Mouse (Mus musculus) lung, adult 2 months (tissue): ENCODE measurements at regions not wholly inside any gene's neighbourhood (a gene's known extent, or its start where the extent isn't known, plus 50 kb on each side); places are given as distances from the start of the nearest gene placed in this dataset.
A peak's percentile ranks its signal among the peaks of the same experiment; 100 is the strongest.

Experiments
- DNase-seq: peaks from one replicate; pipeline ENCODE4 v3.0.0; 2022
- H3K4me1 ChIP-seq: fragments of 200-500 bp; 2 replicates; pipeline ENCODE4 v1.6.1; 2011; ENCODE audit warnings: low read length; ENCODE audit not compliant: control insufficient read depth, insufficient read depth
- H3K4me3 ChIP-seq: fragments of 200-500 bp; replicated peaks from 2 replicates; pipeline ENCODE3; 2011; ENCODE audit warnings: low read depth, mild to moderate bottlenecking, control low read depth, low read length; ENCODE audit errors: extremely low read depth
- CTCF ChIP-seq: fragments of 200-500 bp; IDR thresholded peaks from 2 replicates; pipeline ENCODE4 v1.5.1; 2011; ENCODE audit warnings: mild to moderate bottlenecking, low read length, control low read depth; ENCODE audit not compliant: insufficient read depth
- POLR2A ChIP-seq: fragments of 200-500 bp; IDR thresholded peaks from 2 replicates; pipeline ENCODE4 v1.6.1; 2011; ENCODE audit warnings: low read depth, mild to moderate bottlenecking, control low read depth, low read length, borderline replicate concordance; ENCODE audit errors: extremely low read depth
- WGBS: fragments of 180-500 bp; shearing (Covaris S2); methylation state at CpG from one replicate; pipeline ENCODE4 v1.1.7; 2018; 5-methylcytosine and 5-hydroxymethylcytosine counted together

DNA sequence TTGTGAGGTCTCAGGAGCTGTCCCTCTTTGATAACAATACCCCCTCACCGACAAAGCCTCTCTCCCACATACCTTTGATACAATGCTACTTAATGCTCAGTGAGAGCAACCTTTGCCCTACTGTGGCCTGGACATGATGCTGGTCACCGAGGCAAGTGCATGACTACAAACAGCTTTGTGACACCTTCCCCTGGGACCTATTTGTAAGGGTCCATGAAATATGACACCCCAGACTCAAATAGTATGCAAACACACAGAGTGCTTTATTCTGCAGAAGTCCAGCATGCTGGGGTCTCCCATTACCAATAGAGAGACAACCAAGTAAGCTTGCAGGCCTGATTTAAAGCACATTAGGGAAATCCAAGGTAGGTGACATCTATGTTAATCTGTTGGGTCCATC lies 210.6 kb downstream of the Xxylt1 start:
- Histone ChIP-seq H3K4me1 (peaks cover 2% of the 10 kb centered on the region; the same call in 1 of the 2 replicates), H3K4me3 (no peak overlapping the region)
- no peak for DNase-seq
- 43% methylated on average over 2 of the region's 2 CpGs for WGBS
- TF ChIP-seq CTCF = no peak
- TF ChIP-seq POLR2A = no peak

GRCm38 (mm10) chr16:30872147-30872546 lies 209.1 kb downstream of the Xxylt1 start:
- Histone ChIP-seq H3K4me1 (peaks cover 2% of the 10 kb centered on the region; the same call in 1 of the 2 replicates), H3K4me3 (no peak overlapping the region)
- no peak for TF ChIP-seq CTCF
- TF ChIP-seq POLR2A = no peak
- DNase-seq = no peak
- WGBS = 65% methylated on average over 5 of the region's 5 CpGs

GRCm38 (mm10) chr16:30873493-30874211 lies 207.6 kb downstream of the Xxylt1 start:
- WGBS = 42% methylated on average over 26 of the region's 26 CpGs
- peaks cover 2% of the 10 kb centered on the region; the same call in 1 of the 2 replicates for H3K4me1 ChIP-seq
- TF ChIP-seq CTCF (no peak), POLR2A (no peak)
- H3K4me3 ChIP-seq = no peak overlapping the region
- DNase-seq = no peak

- Histone ChIP-seq H3K4me1 (peaks cover 2% of the 10 kb centered on the region; the same call in 1 of the 2 replicates), H3K4me3 (no peak overlapping the region)
- DNase-seq = no peak
- TF ChIP-seq CTCF (0 out of 2 replicates have a peak, but pooled peaks have one; percentile 21), POLR2A (no peak)
- WGBS = 75% methylated on average over 7 of the region's 7 CpGs
These were observed 205.9 kb downstream of the Xxylt1 start for GRCm38 (mm10) chr16:30875235-30875829.

DNA sequence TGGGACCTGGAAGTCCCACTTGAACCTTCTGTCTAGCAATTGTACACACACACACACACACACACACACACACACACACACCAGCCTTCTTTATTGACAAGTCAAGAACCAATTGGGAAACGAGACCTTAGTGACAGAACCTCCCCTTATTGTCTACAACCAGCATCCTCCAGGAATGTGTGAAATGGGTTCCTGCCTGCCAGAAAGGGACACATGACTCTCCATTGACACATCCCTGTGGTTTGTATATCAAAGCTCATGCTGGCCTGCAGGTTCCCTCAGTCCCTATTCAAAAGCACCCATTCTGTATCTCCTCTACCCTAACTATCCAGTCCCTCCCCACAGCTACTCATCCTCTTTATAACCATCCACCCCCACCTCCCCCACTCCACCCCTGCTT lies 202.4 kb downstream of the Xxylt1 start:
- DNase-seq = no peak
- 44% methylated on average over 1 of the region's 1 CpGs for WGBS
- TF ChIP-seq POLR2A = no peak
- TF ChIP-seq CTCF = no peak
- H3K4me1 ChIP-seq = no peaks in the 10 kb centered on the region
- H3K4me3 ChIP-seq = no peak overlapping the region

GRCm38 (mm10) chr16:30879878-30880277 lies 201.4 kb downstream of the Xxylt1 start:
- 94% methylated on average over 1 of the region's 1 CpGs for WGBS
- no peak for DNase-seq
- TF ChIP-seq POLR2A (no peak), CTCF (no peak)
- Histone ChIP-seq H3K4me1 (no peaks in the 10 kb centered on the region), H3K4me3 (no peak overlapping the region)

GRCm38 (mm10) chr16:30880682-30881081 lies 200.6 kb downstream of the Xxylt1 start:
- 100% methylated on average over 3 of the region's 3 CpGs for WGBS
- H3K4me3 ChIP-seq = no peak overlapping the region
- H3K4me1 ChIP-seq = no peaks in the 10 kb centered on the region
- DNase-seq = no peak
- TF ChIP-seq CTCF (no peak), POLR2A (no peak)

- Histone ChIP-seq H3K4me3 (no peak overlapping the region), H3K4me1 (no peaks in the 10 kb centered on the region)
- DNase-seq = no peak
- TF ChIP-seq CTCF = no peak
- no peak for TF ChIP-seq POLR2A
- 82% methylated on average over 5 of the region's 5 CpGs for WGBS
These were observed 200.0 kb downstream of the Xxylt1 start for GRCm38 (mm10) chr16:30881186-30881585.

GRCm38 (mm10) chr16:30883490-30884188 lies 197.6 kb downstream of the Xxylt1 start:
- Histone ChIP-seq H3K4me3 (no peak overlapping the region), H3K4me1 (no peaks in the 10 kb centered on the region)
- DNase-seq = no peak
- no peak for TF ChIP-seq CTCF
- no peak for TF ChIP-seq POLR2A
- WGBS = 59% methylated on average over 13 of the region's 13 CpGs

DNA sequence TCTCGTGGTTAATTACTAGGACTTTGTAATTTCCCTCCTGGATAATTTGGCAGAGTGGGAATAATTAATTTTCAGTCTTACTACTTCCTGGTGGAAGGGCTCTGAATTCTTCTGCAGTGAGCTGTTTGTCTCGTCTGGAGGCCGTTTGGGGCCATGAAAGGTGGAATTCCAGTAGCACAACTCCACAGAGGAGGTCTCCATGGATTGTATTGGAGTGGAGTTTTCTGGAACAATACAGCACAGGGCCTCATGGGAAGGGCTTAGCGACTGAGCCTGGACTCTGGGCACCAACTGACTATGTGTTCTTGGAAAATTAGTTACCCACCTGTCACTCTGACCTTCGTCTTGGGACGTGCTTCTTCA lies 197.1 kb downstream of the Xxylt1 start:
- no peak overlapping the region for H3K4me3 ChIP-seq
- 51% methylated on average over 6 of the region's 6 CpGs for WGBS
- no peaks in the 10 kb centered on the region for H3K4me1 ChIP-seq
- TF ChIP-seq CTCF = no peak
- no peak for TF ChIP-seq POLR2A
- DNase-seq = no peak
